Mouse (Mus musculus) G1E (cell line): Measurements from ENCODE around the gene Agfg2.

Source experiments
- CTCF ChIP-seq: IDR thresholded peaks from 2 replicates; pipeline ENCODE4 v1.5.1; 2012; ENCODE audit warnings: low read depth, low read length, inconsistent platforms, mixed read lengths
- GATA1 ChIP-seq: IDR thresholded peaks from 2 replicates; pipeline ENCODE4 v1.6.1; 2012; ENCODE audit warnings: borderline replicate concordance, low read length, inconsistent platforms, mixed read lengths
- GATA2 ChIP-seq: IDR thresholded peaks from 2 replicates; pipeline ENCODE4 v1.6.1; 2012; ENCODE audit warnings: low read depth, low read length, inconsistent platforms, borderline replicate concordance
- POLR2AphosphoS5 ChIP-seq: IDR thresholded peaks from 2 replicates; pipeline ENCODE4 v1.6.1; 2012; ENCODE audit warnings: low read depth, low read length, inconsistent platforms; ENCODE audit not compliant: insufficient replicate concordance
- TAL1 ChIP-seq: conservative IDR thresholded peaks from 2 replicates; pipeline ENCODE4 v1.6.1; 2012; ENCODE audit warnings: low read depth, low read length, inconsistent platforms, mixed read lengths

GRCm38 (mm10) chr5:137718020-137718790 is 33.7 kb upstream of the Agfg2 start:
- TF ChIP-seq CTCF (no peak), GATA1 (no peak), TAL1 (no peak), POLR2AphosphoS5 (no peak), GATA2 (no peak)
